Mouse (Mus musculus): ENCODE results near the gene Lrrc58.

DNA sequence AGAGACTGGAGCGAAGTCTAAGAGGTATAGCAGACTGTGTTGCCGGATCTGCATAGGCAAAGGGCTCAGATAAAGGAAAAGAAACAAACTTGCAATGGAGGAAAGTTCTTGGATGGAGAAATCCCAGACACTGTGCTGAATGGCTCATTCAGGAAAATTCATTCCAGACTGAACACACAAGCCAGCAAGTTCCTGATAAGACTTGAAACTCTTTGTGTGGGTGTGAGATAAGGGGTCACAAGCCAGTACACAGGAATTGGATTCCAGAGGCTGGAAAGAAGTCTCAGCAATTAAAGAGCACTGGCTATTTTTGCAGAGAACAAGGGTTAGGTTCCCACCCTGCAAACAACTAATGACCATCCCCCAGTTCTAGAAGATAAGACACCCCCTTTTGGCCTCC is 25.8 kb downstream of the Lrrc58 start:
- no peak for TF ChIP-seq CTCF (IDR thresholded peaks at IDR 0.05; ENCODE audit: control insufficient read depth, insufficient read depth, insufficient replicate concordance, low read depth, low read length)
- TF ChIP-seq POLR2A (IDR thresholded peaks at IDR 0.05; ENCODE audit: control insufficient read depth, low read depth, low read length), result no peak
